Mouse (Mus musculus): Measurements from ENCODE around the gene Map3k14. TPM values are rescaled to one million over a fixed set of nuclear protein-coding genes. Genes with fewer than 3 reads are reported as not detected.

Gene Map3k14
- polyA plus RNA-seq, 1 experiment from 2014 or later, result 4.3 TPM

- no peak for ATAC-seq (ENCODE audit: insufficient number of reproducible peaks, low FRiP score, low TSS enrichment, low read depth)
- WGBS, result 5% methylated on average over 16 of the region's 16 CpGs
These were observed 68.9 kb downstream of the Map3k14 start for GRCm38 (mm10) chr11:103198339-103198738.

GRCm38 (mm10) chr11:103197340-103197739, 69.9 kb downstream of the Map3k14 start:
- peaks cover 37% of the 10 kb centered on the region for H3K4me1 ChIP-seq
- ATAC-seq (ENCODE audit: insufficient number of reproducible peaks, low FRiP score, low TSS enrichment, low read depth), result no peak
- no peak overlapping the region for H3K27ac ChIP-seq
- 78% methylated on average over 4 of the region's 4 CpGs for WGBS
- H3K27me3 ChIP-seq, result peaks cover 86% of the 10 kb centered on the region
- no peak overlapping the region for H3K4me3 ChIP-seq
- no peaks in the 10 kb centered on the region for H3K36me3 ChIP-seq
- H3K9me3 ChIP-seq, result no peaks in the 10 kb centered on the region
- H3K4me2 ChIP-seq, result no peak overlapping the region
- H3K9ac ChIP-seq, result no peak overlapping the region

More at GRCm38 (mm10) chr11:103198339-103198738, 68.9 kb downstream of the Map3k14 start:
- Histone ChIP-seq H3K4me1 (peaks cover 27% of the 10 kb centered on the region), H3K36me3 (no peaks in the 10 kb centered on the region), H3K27ac (no peak overlapping the region), H3K27me3 (peaks cover 76% of the 10 kb centered on the region), H3K9me3 (no peaks in the 10 kb centered on the region), H3K4me3 (peak overlapping the region; percentile 46), H3K4me2 (peak overlapping the region; percentile 90), H3K9ac (no peak overlapping the region; the same call in 1 of the 2 replicates)

- Histone ChIP-seq H3K9me3 (no peaks in the 10 kb centered on the region), H3K27me3 (peaks cover 99% of the 10 kb centered on the region), H3K4me3 (no peak overlapping the region), H3K4me2 (no peak overlapping the region), H3K36me3 (no peaks in the 10 kb centered on the region), H3K4me1 (peaks cover 34% of the 10 kb centered on the region), H3K27ac (no peak overlapping the region), H3K9ac (no peak overlapping the region)
- no peak for ATAC-seq (ENCODE audit: insufficient number of reproducible peaks, low FRiP score, low TSS enrichment, low read depth)
- 71% methylated on average over 5 of the region's 5 CpGs for WGBS
These were observed 71.6 kb downstream of the Map3k14 start for GRCm38 (mm10) chr11:103195656-103196055.

GRCm38 (mm10) chr11:103195236-103195635, 72.0 kb downstream of the Map3k14 start:
- Histone ChIP-seq H3K36me3 (no peaks in the 10 kb centered on the region), H3K9me3 (no peaks in the 10 kb centered on the region), H3K4me3 (no peak overlapping the region), H3K4me1 (peaks cover 34% of the 10 kb centered on the region), H3K27me3 (peaks cover 99% of the 10 kb centered on the region), H3K9ac (no peak overlapping the region), H3K4me2 (no peak overlapping the region), H3K27ac (no peak overlapping the region)
- ATAC-seq (ENCODE audit: insufficient number of reproducible peaks, low FRiP score, low TSS enrichment, low read depth), result no peak
- 86% methylated on average over 18 of the region's 18 CpGs for WGBS

- H3K4me3 ChIP-seq, result no peak overlapping the region
- peaks cover 92% of the 10 kb centered on the region for H3K27me3 ChIP-seq
- 38% methylated on average over 9 of the region's 9 CpGs for WGBS
- H3K9me3 ChIP-seq, result no peaks in the 10 kb centered on the region
- no peaks in the 10 kb centered on the region for H3K36me3 ChIP-seq
- H3K9ac ChIP-seq, result no peak overlapping the region
- H3K27ac ChIP-seq, result no peak overlapping the region
- no peak overlapping the region for H3K4me2 ChIP-seq
- no peak for ATAC-seq (ENCODE audit: insufficient number of reproducible peaks, low FRiP score, low TSS enrichment, low read depth)
- H3K4me1 ChIP-seq, result peaks cover 23% of the 10 kb centered on the region
These were observed 73.5 kb downstream of the Map3k14 start for GRCm38 (mm10) chr11:103193825-103194168.

GRCm38 (mm10) chr11:103192956-103193824, 74.1 kb downstream of the Map3k14 start:
- Histone ChIP-seq H3K36me3 (no peaks in the 10 kb centered on the region), H3K4me1 (peaks cover 17% of the 10 kb centered on the region), H3K4me2 (peak overlapping the region; percentile 50), H3K27me3 (peaks cover 86% of the 10 kb centered on the region), H3K9me3 (no peaks in the 10 kb centered on the region), H3K4me3 (peak overlapping the region; percentile 27), H3K9ac (no peak overlapping the region), H3K27ac (no peak overlapping the region)
- no peak for ATAC-seq (ENCODE audit: insufficient number of reproducible peaks, low FRiP score, low TSS enrichment, low read depth)
- WGBS, result 6% methylated on average over 42 of the region's 44 CpGs

- ATAC-seq (ENCODE audit: insufficient number of reproducible peaks, low FRiP score, low TSS enrichment, low read depth), result no peak
- H3K9ac ChIP-seq, result no peak overlapping the region
- no peaks in the 10 kb centered on the region for H3K36me3 ChIP-seq
- H3K4me1 ChIP-seq, result peaks cover 15% of the 10 kb centered on the region
- H3K9me3 ChIP-seq, result no peaks in the 10 kb centered on the region
- peak overlapping the region; percentile 27 for H3K4me3 ChIP-seq
- peaks cover 79% of the 10 kb centered on the region for H3K27me3 ChIP-seq
- 17% methylated on average over 28 of the region's 28 CpGs for WGBS
- H3K27ac ChIP-seq, result no peak overlapping the region
- H3K4me2 ChIP-seq, result peak overlapping the region; percentile 50
These were observed 74.9 kb downstream of the Map3k14 start for GRCm38 (mm10) chr11:103192230-103192955.

GRCm38 (mm10) chr11:103184891-103185290, 82.4 kb downstream of the Map3k14 start:
- no peak for ATAC-seq (ENCODE audit: insufficient number of reproducible peaks, low FRiP score, low TSS enrichment, low read depth)

GRCm38 (mm10) chr11:103181911-103182310, 85.4 kb downstream of the Map3k14 start:
- Histone ChIP-seq H3K27me3 (0 out of 2 replicates have a peak, but pooled peaks cover 5% of the 10 kb centered on the region), H3K4me3 (no peak overlapping the region), H3K27ac (no peak overlapping the region), H3K4me2 (no peak overlapping the region), H3K36me3 (no peaks in the 10 kb centered on the region), H3K9me3 (no peaks in the 10 kb centered on the region), H3K4me1 (no peaks in the 10 kb centered on the region), H3K9ac (no peak overlapping the region)
- ATAC-seq (ENCODE audit: insufficient number of reproducible peaks, low FRiP score, low TSS enrichment, low read depth), result no peak
- 87% methylated on average over 3 of the region's 3 CpGs for WGBS

More at GRCm38 (mm10) chr11:103184891-103185290, 82.4 kb downstream of the Map3k14 start:
- Histone ChIP-seq H3K36me3 (no peaks in the 10 kb centered on the region), H3K4me1 (no peaks in the 10 kb centered on the region), H3K27ac (no peak overlapping the region), H3K9ac (no peak overlapping the region), H3K9me3 (no peaks in the 10 kb centered on the region), H3K27me3 (peaks cover 9% of the 10 kb centered on the region; the same call in 1 of the 2 replicates), H3K4me3 (no peak overlapping the region), H3K4me2 (no peak overlapping the region)
- WGBS, result 47% methylated on average over 2 of the region's 2 CpGs

- Histone ChIP-seq H3K4me3 (no peak overlapping the region), H3K9me3 (no peaks in the 10 kb centered on the region), H3K9ac (no peak overlapping the region), H3K4me1 (no peaks in the 10 kb centered on the region), H3K36me3 (no peaks in the 10 kb centered on the region), H3K4me2 (no peak overlapping the region), H3K27me3 (0 out of 2 replicates have a peak, but pooled peaks cover 5% of the 10 kb centered on the region), H3K27ac (no peak overlapping the region)
- 76% methylated on average over 9 of the region's 9 CpGs for WGBS
- ATAC-seq (ENCODE audit: insufficient number of reproducible peaks, low FRiP score, low TSS enrichment, low read depth), result no peak
These were observed 85.9 kb downstream of the Map3k14 start for GRCm38 (mm10) chr11:103181349-103181748.

GRCm38 (mm10) chr11:103180426-103180825, 86.8 kb downstream of the Map3k14 start:
- no peaks in the 10 kb centered on the region for H3K9me3 ChIP-seq
- 0 out of 2 replicates have a peak, but pooled peaks cover 4% of the 10 kb centered on the region for H3K4me1 ChIP-seq
- no peak overlapping the region for H3K4me2 ChIP-seq
- no peak for ATAC-seq (ENCODE audit: insufficient number of reproducible peaks, low FRiP score, low TSS enrichment, low read depth)
- no peaks in the 10 kb centered on the region for H3K36me3 ChIP-seq
- H3K9ac ChIP-seq, result no peak overlapping the region
- no peak overlapping the region for H3K27ac ChIP-seq
- H3K4me3 ChIP-seq, result no peak overlapping the region
- 60% methylated on average over 1 of the region's 1 CpGs for WGBS
- 0 out of 2 replicates have a peak, but pooled peaks cover 3% of the 10 kb centered on the region for H3K27me3 ChIP-seq

- Histone ChIP-seq H3K4me1 (0 out of 2 replicates have a peak, but pooled peaks cover 4% of the 10 kb centered on the region), H3K9ac (no peak overlapping the region), H3K4me3 (no peak overlapping the region), H3K36me3 (no peaks in the 10 kb centered on the region), H3K9me3 (no peaks in the 10 kb centered on the region), H3K27ac (no peak overlapping the region), H3K27me3 (peaks cover 2% of the 10 kb centered on the region), H3K4me2 (no peak overlapping the region)
- WGBS, result 87% methylated on average over 8 of the region's 8 CpGs
- no peak for ATAC-seq (ENCODE audit: insufficient number of reproducible peaks, low FRiP score, low TSS enrichment, low read depth)
These were observed 88.5 kb downstream of the Map3k14 start for GRCm38 (mm10) chr11:103178748-103179147.

Data from limb, embryonic 15.5 days (tissue).